ENCODE assay signal across 20 mouse cellular contexts in genomic region chr7:132875391-132876086, GRCm38 (mm10). TPM values are rescaled to one million over a fixed set of nuclear protein-coding genes. Genes with fewer than 3 reads are reported as not detected.
A peak's percentile ranks its signal among the peaks of the same experiment; 100 is the strongest.
DNase-seq lines count a peak whose midpoint lies in the region; ATAC-seq and TF ChIP-seq lines count a peak whose summit lies in the region.
"Had no signal": no experiment of that assay in that cellular context is flagged by ENCODE, and none has a peak within 500 bp of the region (broad histone marks: within the 10 kb centered on the region; RNA-seq: fewer than 3 reads in every experiment).

No protein-coding gene starts in this region.

- 56% methylated on average over 2 of the region's 2 CpGs for WGBS in kidney, postnatal 0 days
- WGBS in thymus, adult 2 months: over 99% methylated on average over 2 of the region's 2 CpGs

- peaks cover 66% of the 10 kb centered on the region for H3K36me3 ChIP-seq in kidney, postnatal 0 days (ENCODE audit: insufficient read depth, low read length)
- peaks cover 74% of the 10 kb centered on the region for H3K36me3 ChIP-seq in thymus, adult 2 months (ENCODE audit: control insufficient read depth, insufficient read depth, low read length)

- TF ChIP-seq CTCF in kidney, postnatal 0 days (IDR thresholded peaks at IDR 0.05; ENCODE audit: low read depth): no peak
- no peak for TF ChIP-seq CTCF in thymus, adult 2 months (IDR thresholded peaks at IDR 0.05; ENCODE audit: borderline replicate concordance, control insufficient read depth, extremely low read depth, insufficient read depth, low read length, poor library complexity)

- no peak overlapping the region for H3K4me2 ChIP-seq in kidney, postnatal 0 days (ENCODE audit: low read length)
- H3K4me2 ChIP-seq: embryonic facial prominence, embryonic 15.5 days; heart, embryonic 13.5 days had no signal

- H3K9me3 ChIP-seq in kidney, postnatal 0 days (replicated peaks; ENCODE audit: low read length): no peaks in the 10 kb centered on the region
- H3K9me3 ChIP-seq: embryonic facial prominence, embryonic 15.5 days; forebrain, embryonic 10.5 days; heart, embryonic 13.5 days had no signal

- no peak for TF ChIP-seq POLR2A in thymus, adult 2 months (IDR thresholded peaks at IDR 0.05; ENCODE audit: control insufficient read depth, extremely low read depth, insufficient read depth, low read length, poor library complexity)

- peak; percentile 83; the same call in 1 of the 2 replicates for ATAC-seq in kidney, postnatal 0 days (replicated peaks; ENCODE audit: low FRiP score, low read depth)
- ATAC-seq: forebrain, embryonic 14.5 days had no signal

- peak overlapping the region; percentile 62 for H3K27ac ChIP-seq in kidney, postnatal 0 days
- no peak overlapping the region for H3K27ac ChIP-seq in thymus, adult 2 months (ENCODE audit: control insufficient read depth, insufficient read depth, low read length)
- H3K27ac ChIP-seq: embryonic facial prominence, embryonic 15.5 days; forebrain, embryonic 10.5 days; gastrocnemius, adult 2 months; heart, embryonic 13.5 days had no signal

- no peak overlapping the region for H3K4me3 ChIP-seq in kidney, postnatal 0 days (replicated peaks; ENCODE audit: low read depth, low read length)
- no peak overlapping the region for H3K4me3 ChIP-seq in thymus, adult 2 months (ENCODE audit: control insufficient read depth, insufficient read depth, low read length)
- H3K4me3 ChIP-seq: embryonic facial prominence, embryonic 15.5 days; erythroblast, embryonic 14.5 days; forebrain, embryonic 10.5 days; gastrocnemius, adult 2 months; heart, embryonic 13.5 days had no signal

- H3K9ac ChIP-seq in kidney, postnatal 0 days (ENCODE audit: low read depth, low read length): no peak overlapping the region
- H3K9ac ChIP-seq: embryonic facial prominence, embryonic 15.5 days; heart, embryonic 13.5 days had no signal

- DNase-seq in kidney, adult 18-20 months: peak; percentile 56
- DNase-seq in kidney, adult 8-10 months: peak; percentile 75 to 89
- peak; percentile 50 for DNase-seq in kidney, postnatal 0 days (ENCODE audit: low spot score)
- peak; percentile 69 to 87 for DNase-seq in kidney, postnatal 36 days
- no peak for DNase-seq in ovary, postnatal 14 days (ENCODE audit: low spot score)
- no peak for DNase-seq in cerebellum, postnatal 36 days
- DNase-seq in layer of hippocampus, postnatal 36 days: no peak
- DNase-seq in thymus, adult 2 months: no peak
- DNase-seq: adrenal gland, adult 8-10 months; cerebellum, adult 11 months; cerebellum, adult 9-10 months; cerebellum, postnatal 25 days; gastrocnemius, adult 2 months; gastrocnemius, postnatal 25 days; heart, postnatal 36 days had no signal

- H3K27me3 ChIP-seq in kidney, postnatal 0 days (ENCODE audit: insufficient read depth, low read length): no peaks in the 10 kb centered on the region
- H3K27me3 ChIP-seq in thymus, adult 2 months (ENCODE audit: control insufficient read depth, insufficient read depth, low read length): no peaks in the 10 kb centered on the region
- H3K27me3 ChIP-seq: embryonic facial prominence, embryonic 15.5 days; heart, embryonic 13.5 days had no signal

- H3K4me1 ChIP-seq in kidney, postnatal 0 days (replicated peaks; ENCODE audit: insufficient read depth, low read length): no peaks in the 10 kb centered on the region; the same call in 1 of the 2 replicates
- peaks cover 2% of the 10 kb centered on the region; the same call in 1 of the 2 replicates for H3K4me1 ChIP-seq in thymus, adult 2 months (replicated peaks; ENCODE audit: control insufficient read depth, insufficient read depth, low read length)
- H3K4me1 ChIP-seq: embryonic facial prominence, embryonic 15.5 days; forebrain, embryonic 10.5 days; heart, embryonic 13.5 days had no signal

RNA-seq across cellular contexts. Expression of gene Abraxas2, which starts 16.5 kb away (rescaled TPM):
- polyA plus RNA-seq in kidney, postnatal 0 days (2015; fragmentation: Nextera tagmentation; extraction: Ambion mirVana): 31.1 and 35.5 TPM in 2 replicates
- total RNA-seq in layer of hippocampus, postnatal 36 days (2021): 10 to 100 TPM; 28.3 to 31.5 TPM
- 12.7 and 12.8 TPM in 2 replicates for polyA plus RNA-seq in thymus, adult 2 months (2012; rRNA removed)

RNA-seq across cellular contexts. Expression of gene Eef1akmt2, which starts 23.1 kb away (rescaled TPM):
- polyA plus RNA-seq in kidney, postnatal 0 days (2015; fragmentation: Nextera tagmentation; extraction: Ambion mirVana): 74.0 and 76.6 TPM in 2 replicates
- 10 to 100 TPM; 31.6 to 36.7 TPM for total RNA-seq in layer of hippocampus, postnatal 36 days (2021)
- 7.0 and 8.7 TPM in 2 replicates for polyA plus RNA-seq in thymus, adult 2 months (2012; rRNA removed)

RNA-seq across cellular contexts. Expression of gene Zranb1, which starts 55.4 kb away (rescaled TPM):
- polyA plus RNA-seq in kidney, postnatal 0 days (2015; fragmentation: Nextera tagmentation; extraction: Ambion mirVana): 15.1 and 15.3 TPM in 2 replicates
- 10 to 100 TPM; 39.3 to 46.1 TPM for total RNA-seq in layer of hippocampus, postnatal 36 days (2021)
- 8.5 TPM in 2 replicates for polyA plus RNA-seq in thymus, adult 2 months (2012; rRNA removed)

Comparison
In these comparisons a context has a peak if more than half of its experiments do, and no peak if none do; other contexts are left out.
1. DNase-seq: peak in kidney, adult 18-20 months (single experiment), kidney, adult 8-10 months (2 of 2), kidney, postnatal 0 days (single experiment) and kidney, postnatal 36 days (2 of 2); none in ovary, postnatal 14 days (single experiment), cerebellum, postnatal 36 days (0 of 2), layer of hippocampus, postnatal 36 days (0 of 2) and thymus, adult 2 months (single experiment).